Mouse (Mus musculus) thymus, postnatal 4 days (tissue): Measurements from ENCODE around the gene Chaf1a.
A peak's percentile ranks its signal among the peaks of the same experiment; 100 is the strongest.
"Not testable (repeated sequence)": the region's sequence is repeated elsewhere in the genome, so short reads cannot be mapped to it uniquely, and the experiment has no call there.

ENCODE experiments used
- DNase-seq: peaks from one replicate; pipeline ENCODE4 v3.0.0; 2021

Chaf1a gene

GRCm38 (mm10) chr17:56092794-56093193 is 52.6 kb downstream of the Chaf1a start:
- DNase-seq, result no peak

- no peak for DNase-seq
Measured at GRCm38 (mm10) chr17:56096883-56097282, 56.6 kb downstream of the Chaf1a start.

GRCm38 (mm10) chr17:56098180-56098579 is 57.9 kb downstream of the Chaf1a start:
- no peak for DNase-seq

GRCm38 (mm10) chr17:56098711-56099572 is 58.7 kb downstream of the Chaf1a start:
- peak; percentile 42 for DNase-seq

GRCm38 (mm10) chr17:56100811-56101210 is 60.6 kb downstream of the Chaf1a start:
- DNase-seq, result no peak

GRCm38 (mm10) chr17:56102158-56102557 is 61.9 kb downstream of the Chaf1a start:
- no peak for DNase-seq

GRCm38 (mm10) chr17:56102927-56103326 is 62.7 kb downstream of the Chaf1a start:
- no peak for DNase-seq

GRCm38 (mm10) chr17:56103465-56104285 is 63.4 kb downstream of the Chaf1a start:
- no peak for DNase-seq

GRCm38 (mm10) chr17:56104821-56105220 is 64.6 kb downstream of the Chaf1a start:
- not testable (repeated sequence) for DNase-seq

GRCm38 (mm10) chr17:56106436-56106835 is 66.2 kb downstream of the Chaf1a start:
- DNase-seq, result not testable (repeated sequence)

GRCm38 (mm10) chr17:56106981-56107380 is 66.7 kb downstream of the Chaf1a start:
- no peak for DNase-seq

- DNase-seq, result no peak
Measured at GRCm38 (mm10) chr17:56107736-56108135, 67.5 kb downstream of the Chaf1a start.

- no peak for DNase-seq
Measured at GRCm38 (mm10) chr17:56108334-56109044, 68.2 kb downstream of the Chaf1a start.

GRCm38 (mm10) chr17:56109219-56110051 is 69.2 kb downstream of the Chaf1a start, which contains the start of gene Plin4:
TSS of gene Plin4 (minus strand) at chr17:56109803.
- no peak for DNase-seq

- no peak for DNase-seq
Measured at GRCm38 (mm10) chr17:56110571-56110970, 70.3 kb downstream of the Chaf1a start.

- no peak for DNase-seq
Measured at GRCm38 (mm10) chr17:56111021-56111420, 70.8 kb downstream of the Chaf1a start.

- DNase-seq, result peak; percentile 78
Measured at GRCm38 (mm10) chr17:56111864-56112263, 71.6 kb downstream of the Chaf1a start.

GRCm38 (mm10) chr17:56112743-56113142 is 72.5 kb downstream of the Chaf1a start:
- DNase-seq, result no peak

- DNase-seq, result no peak
Measured at GRCm38 (mm10) chr17:56116193-56116592, 76.0 kb downstream of the Chaf1a start.

- peak; percentile 54 for DNase-seq
Measured at GRCm38 (mm10) chr17:56117251-56117710, 77.0 kb downstream of the Chaf1a start, which contains the start of gene Plin5. TSS of gene Plin5 (minus strand) at chr17:56117596.

- DNase-seq, result no peak
Measured at GRCm38 (mm10) chr17:56119431-56119830, 79.2 kb downstream of the Chaf1a start.
